Mouse (Mus musculus): ENCODE data around the gene Dedd2. TPM values are rescaled to one million over a fixed set of nuclear protein-coding genes. Genes with fewer than 3 reads are reported as not detected.

The Dedd2 gene
- total RNA-seq (2021), result 10 to 100 TPM; 14.3 to 18.4 TPM
- 18.7 and 21.7 TPM in 2 replicates for polyA plus RNA-seq (2012; rRNA removed)
- long read RNA-seq, partial matches to known transcripts, result 1 of 9 reads
- long read RNA-seq, other reads (novel, unspliced or antisense), result 5 of 9 reads

GRCm38 (mm10) chr7:25220457-25221101 is at the start of gene Dedd2:
TSS of gene Dedd2 (minus strand) at chr7:25220615.
- TF ChIP-seq EP300 (IDR thresholded peaks at IDR 0.05; ENCODE audit: insufficient read depth, low read depth, low read length) (peak; percentile 76; the same call in 1 of the 2 replicates), CTCF (IDR thresholded peaks at IDR 0.05) (no peak), POLR2A (IDR thresholded peaks at IDR 0.05; ENCODE audit: insufficient read depth, low read depth, low read length) (no peak)
- peak within 1 kb of the TSS; percentile 98 for H3K27ac ChIP-seq
- peaks cover 9% of the 10 kb centered on the region for H3K4me1 ChIP-seq (ENCODE audit: control insufficient read depth, insufficient read depth, low read length)
- DNase-seq, result peak; percentile 68 to 69
- peaks cover 5% of the 10 kb centered on the region for H3K79me2 ChIP-seq (replicated peaks; ENCODE audit: control insufficient read depth, insufficient read depth, low read length)
- no peaks in the 10 kb centered on the region for H3K27me3 ChIP-seq (ENCODE audit: control insufficient read depth, insufficient read depth, low read length)
- H3K9ac ChIP-seq (ENCODE audit: low read depth, low read length), result peak within 1 kb of the TSS; percentile 81
- WGBS, result under 1% methylated on average over 20 of the region's 20 CpGs
- intact Hi-C loops (cut with DNase I), result loop anchor here (5.0 kb wide), 1 partner anchor 397 kb away; the partner anchor contains the start of genes Dmac2 and Erich4
- H3K4me3 ChIP-seq, result peak within 1 kb of the TSS; percentile 89
- H3K36me3 ChIP-seq (ENCODE audit: control insufficient read depth, insufficient read depth, low read length), result no peaks in the 10 kb centered on the region

GRCm38 (mm10) chr7:25269545-25270271 is 49.3 kb upstream of the Dedd2 start:
- peaks cover 12% of the 10 kb centered on the region for H3K4me1 ChIP-seq (ENCODE audit: control insufficient read depth, insufficient read depth, low read length)
- H3K27ac ChIP-seq, result peak overlapping the region; percentile 93
- DNase-seq, result peak; percentile 37 to 45
- TF ChIP-seq CTCF (IDR thresholded peaks at IDR 0.05) (no peak), EP300 (IDR thresholded peaks at IDR 0.05; ENCODE audit: insufficient read depth, low read depth, low read length) (no peak), POLR2A (IDR thresholded peaks at IDR 0.05; ENCODE audit: insufficient read depth, low read depth, low read length) (peak; percentile 15; the same call in 1 of the 2 replicates)
- WGBS, result 61% methylated on average over 8 of the region's 8 CpGs
- H3K27me3 ChIP-seq (ENCODE audit: control insufficient read depth, insufficient read depth, low read length), result no peaks in the 10 kb centered on the region
- intact Hi-C loops (cut with DNase I), result no loop called here
- peak overlapping the region; percentile 64 for H3K4me3 ChIP-seq
- peak overlapping the region; percentile 13 for H3K9ac ChIP-seq (ENCODE audit: low read depth, low read length)
- H3K36me3 ChIP-seq (ENCODE audit: control insufficient read depth, insufficient read depth, low read length), result no peaks in the 10 kb centered on the region
- H3K79me2 ChIP-seq (replicated peaks; ENCODE audit: control insufficient read depth, insufficient read depth, low read length), result peaks cover 14% of the 10 kb centered on the region

- TF ChIP-seq POLR2A (IDR thresholded peaks at IDR 0.05; ENCODE audit: insufficient read depth, low read depth, low read length) (no peak), CTCF (IDR thresholded peaks at IDR 0.05) (no peak), EP300 (IDR thresholded peaks at IDR 0.05; ENCODE audit: insufficient read depth, low read depth, low read length) (no peak)
- intact Hi-C loops (cut with DNase I), result no loop called here
- H3K4me1 ChIP-seq (ENCODE audit: control insufficient read depth, insufficient read depth, low read length), result peaks cover 10% of the 10 kb centered on the region
- no peaks in the 10 kb centered on the region for H3K36me3 ChIP-seq (ENCODE audit: control insufficient read depth, insufficient read depth, low read length)
- peak overlapping the region; percentile 64 for H3K4me3 ChIP-seq
- peak overlapping the region; percentile 86 for H3K9ac ChIP-seq (ENCODE audit: low read depth, low read length)
- DNase-seq, result peak; percentile 26 to 46
- 13% methylated on average over 4 of the region's 4 CpGs for WGBS
- peaks cover 13% of the 10 kb centered on the region for H3K79me2 ChIP-seq (replicated peaks; ENCODE audit: control insufficient read depth, insufficient read depth, low read length)
- peak overlapping the region; percentile 93 for H3K27ac ChIP-seq
- no peaks in the 10 kb centered on the region for H3K27me3 ChIP-seq (ENCODE audit: control insufficient read depth, insufficient read depth, low read length)
Measured at GRCm38 (mm10) chr7:25269029-25269428, 48.6 kb upstream of the Dedd2 start.

DNA sequence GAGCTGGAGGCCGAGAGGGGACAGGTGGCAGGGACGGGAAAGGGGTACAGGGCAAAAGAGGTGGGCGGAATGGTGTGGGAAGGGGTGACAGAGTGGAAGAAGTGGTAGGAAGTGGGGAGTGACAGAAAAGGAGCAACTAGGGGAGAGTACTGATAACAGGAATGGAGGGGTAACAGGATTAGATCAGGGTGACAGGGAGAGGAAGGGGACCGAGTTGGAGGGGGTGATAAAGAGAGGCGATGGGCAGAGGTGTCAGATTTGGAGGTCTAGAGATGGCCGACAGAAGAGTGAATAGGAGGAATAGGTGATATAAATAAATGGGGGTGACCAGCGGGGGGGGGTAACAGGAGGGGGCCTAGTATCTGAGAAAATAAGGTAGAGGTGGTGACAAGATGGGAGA is 48.2 kb upstream of the Dedd2 start:
- Histone ChIP-seq H3K9ac (ENCODE audit: low read depth, low read length) (peak overlapping the region; percentile 86), H3K79me2 (replicated peaks; ENCODE audit: control insufficient read depth, insufficient read depth, low read length) (peaks cover 11% of the 10 kb centered on the region), H3K27ac (peak overlapping the region; percentile 93), H3K4me1 (ENCODE audit: control insufficient read depth, insufficient read depth, low read length) (peaks cover 10% of the 10 kb centered on the region), H3K4me3 (peak overlapping the region; percentile 64), H3K36me3 (ENCODE audit: control insufficient read depth, insufficient read depth, low read length) (no peaks in the 10 kb centered on the region), H3K27me3 (ENCODE audit: control insufficient read depth, insufficient read depth, low read length) (no peaks in the 10 kb centered on the region)
- WGBS, result 1% methylated on average over 7 of the region's 7 CpGs
- DNase-seq, result no peak
- intact Hi-C loops (cut with DNase I), result no loop called here
- TF ChIP-seq CTCF (IDR thresholded peaks at IDR 0.05) (no peak), EP300 (IDR thresholded peaks at IDR 0.05; ENCODE audit: insufficient read depth, low read depth, low read length) (no peak)

DNA sequence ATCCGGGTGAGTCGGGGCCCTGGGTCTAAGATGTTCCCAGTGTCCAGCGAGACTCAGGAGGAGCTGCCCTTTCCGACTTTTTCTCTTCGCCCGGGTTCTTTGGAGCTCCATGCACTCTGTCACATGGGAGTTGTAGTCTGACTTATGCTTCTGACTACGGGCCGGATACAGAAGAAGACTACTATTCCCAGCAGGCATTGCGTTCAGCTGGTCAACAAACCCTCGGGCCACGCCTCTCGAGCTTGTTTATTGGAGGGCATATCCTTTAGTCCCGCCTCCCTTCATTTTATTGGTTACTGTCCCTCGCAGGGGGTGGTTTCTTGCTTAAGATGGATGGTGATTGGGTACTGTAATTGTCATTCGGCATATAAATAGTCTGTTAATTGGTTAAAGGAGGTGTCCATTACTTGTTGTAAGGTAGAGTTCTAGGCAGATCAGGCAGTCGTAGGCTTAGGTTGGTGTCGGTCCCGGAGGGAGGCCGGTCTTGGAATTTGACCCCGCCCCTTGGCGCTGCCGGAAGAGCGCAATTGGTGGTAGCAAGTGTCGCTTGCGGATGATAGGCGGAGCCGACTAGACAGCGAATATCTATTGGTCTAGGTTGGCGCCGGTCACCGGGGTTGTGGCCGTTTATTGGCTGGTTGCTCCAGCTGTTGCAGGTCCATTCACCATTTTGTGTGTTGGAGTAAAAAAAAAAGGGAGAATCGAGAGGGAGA is 47.5 kb upstream of the Dedd2 start:
- Histone ChIP-seq H3K27me3 (ENCODE audit: control insufficient read depth, insufficient read depth, low read length) (no peaks in the 10 kb centered on the region), H3K4me3 (peak overlapping the region; percentile 94), H3K9ac (ENCODE audit: low read depth, low read length) (peak overlapping the region; percentile 86), H3K27ac (peak overlapping the region; percentile 100), H3K4me1 (ENCODE audit: control insufficient read depth, insufficient read depth, low read length) (peaks cover 10% of the 10 kb centered on the region), H3K79me2 (replicated peaks; ENCODE audit: control insufficient read depth, insufficient read depth, low read length) (peaks cover 7% of the 10 kb centered on the region), H3K36me3 (ENCODE audit: control insufficient read depth, insufficient read depth, low read length) (no peaks in the 10 kb centered on the region)
- peak; percentile 97 to 100 for DNase-seq
- intact Hi-C loops (cut with DNase I), result no loop called here
- under 1% methylated on average over 33 of the region's 33 CpGs for WGBS
- no peak for TF ChIP-seq POLR2A (IDR thresholded peaks at IDR 0.05; ENCODE audit: insufficient read depth, low read depth, low read length)
- TF ChIP-seq EP300 (IDR thresholded peaks at IDR 0.05; ENCODE audit: insufficient read depth, low read depth, low read length), result 0 out of 2 replicates have a peak, but pooled peaks have one; percentile 6
- TF ChIP-seq CTCF (IDR thresholded peaks at IDR 0.05), result no peak

All from heart, adult 2 months (tissue).